Mouse (Mus musculus) myocyte (in vitro differentiated cells): ENCODE measurements around the gene Gpr160.

ENCODE experiments used
- CEBPB ChIP-seq: IDR thresholded peaks from 2 replicates; pipeline ENCODE4 v1.6.1; 2011; ENCODE audit warnings: mild to moderate bottlenecking, moderate library complexity; ENCODE audit not compliant: poor library complexity, insufficient read depth, severe bottlenecking
- E2F4 ChIP-seq: IDR thresholded peaks from one replicate; pipeline ENCODE4 v1.6.1; 2011; ENCODE audit warnings: mild to moderate bottlenecking, control low read depth, moderate library complexity; ENCODE audit not compliant: insufficient read depth
- MAX ChIP-seq: IDR thresholded peaks from one replicate; pipeline ENCODE4 v1.6.1; 2011; ENCODE audit warnings: low read depth, mild to moderate bottlenecking, control low read depth
- MYOD1 ChIP-seq, 3 experiments: IDR thresholded peaks; one replicate each; pipeline ENCODE4 v1.6.1; 2011; ENCODE audit warnings: control low read depth in 2 of 3, low read depth in 2 of 3, mild to moderate bottlenecking in 2 of 3, moderate library complexity in 1 of 3; ENCODE audit not compliant: insufficient read length in 2 of 3, control insufficient read depth in 1 of 3
- MYOG ChIP-seq, 3 experiments: IDR thresholded peaks; one replicate each; pipeline ENCODE4 v1.6.1; 2011; ENCODE audit warnings: control low read depth in 2 of 3, low read depth in 2 of 3, mild to moderate bottlenecking in 2 of 3; ENCODE audit not compliant: insufficient read length in 2 of 3, control insufficient read depth in 1 of 3, insufficient read depth in 1 of 3
- POLR2A ChIP-seq: IDR thresholded peaks from one replicate; pipeline ENCODE4 v1.6.1; 2011; ENCODE audit warnings: low read depth, mild to moderate bottlenecking, control low read depth, moderate library complexity; ENCODE audit not compliant: insufficient read length
- POLR2AphosphoS2 ChIP-seq: IDR thresholded peaks from one replicate; pipeline ENCODE4 v1.6.1; 2011; ENCODE audit warnings: low read depth, control low read depth; ENCODE audit not compliant: insufficient read length
- SRF ChIP-seq: IDR thresholded peaks from one replicate; pipeline ENCODE4 v1.6.1; 2011; ENCODE audit warnings: low read depth; ENCODE audit not compliant: control insufficient read depth, insufficient read length
- TCF12 ChIP-seq: IDR thresholded peaks from one replicate; pipeline ENCODE4 v1.6.1; 2011; ENCODE audit warnings: mild to moderate bottlenecking, control low read depth; ENCODE audit not compliant: poor library complexity, insufficient read depth, severe bottlenecking
- USF1 ChIP-seq: IDR thresholded peaks from one replicate; pipeline ENCODE4 v1.6.1; 2011; ENCODE audit warnings: low read depth, mild to moderate bottlenecking, control low read depth, moderate library complexity

DNA sequence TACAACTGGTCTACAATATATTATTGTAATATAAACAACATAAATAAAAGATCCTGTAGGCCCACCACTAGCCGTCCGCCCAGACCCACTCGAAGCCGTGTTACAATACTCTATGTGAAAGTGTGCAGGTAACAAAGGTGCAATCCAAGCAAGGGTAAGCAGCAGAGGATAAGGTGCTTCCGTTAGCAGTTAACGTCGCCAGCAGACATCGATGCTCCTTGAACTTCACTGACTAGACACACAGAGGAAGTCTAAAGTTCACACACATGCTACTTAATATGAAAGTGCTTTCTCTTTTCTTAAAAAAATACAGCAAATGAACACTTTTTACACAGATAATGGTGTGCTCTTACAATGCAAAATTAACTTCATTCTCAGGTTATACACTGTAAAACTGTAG, 43.7 kb downstream of the Gpr160 start:
- TF ChIP-seq POLR2A (no peak), MAX (no peak), POLR2AphosphoS2 (no peak), USF1 (no peak), MYOD1 (IDR thresholded peaks at IDR 0.05; ENCODE audit: control insufficient read depth in 1 of 3, insufficient read length in 2 of 3, low read depth in 2 of 3) (no peak), TCF12 (no peak), SRF (no peak), MYOG (IDR thresholded peaks at IDR 0.05; ENCODE audit: control insufficient read depth in 1 of 3, insufficient read depth in 1 of 3, insufficient read length in 2 of 3, low read depth in 2 of 3) (no peak), CEBPB (no peak), E2F4 (no peak)
